Mouse (Mus musculus) heart, adult 2 months (tissue): ENCODE data around the gene D430041D05Rik. TPM values are rescaled to one million over a fixed set of nuclear protein-coding genes. Genes with fewer than 3 reads are reported as not detected.

ENCODE experiments used
- DNase-seq, 2 experiments: peaks; one replicate each; pipeline ENCODE4 v3.0.0; 2021
- H3K27ac ChIP-seq: fragments of 200-600 bp; 2 replicates; pipeline ENCODE4 v1.8.1; 2022
- H3K27me3 ChIP-seq: fragments of 200-500 bp; 2 replicates; pipeline ENCODE4 v1.6.1; 2012; ENCODE audit warnings: mild to moderate bottlenecking, low read length, inconsistent platforms, mixed read lengths; ENCODE audit not compliant: control insufficient read depth, insufficient read depth
- H3K36me3 ChIP-seq: fragments of 200-500 bp; 2 replicates; pipeline ENCODE4 v1.6.1; 2012; ENCODE audit warnings: low read length, inconsistent platforms; ENCODE audit not compliant: control insufficient read depth, insufficient read depth
- H3K4me1 ChIP-seq: fragments of 200-500 bp; 2 replicates; pipeline ENCODE4 v1.6.1; 2011; ENCODE audit warnings: low read length; ENCODE audit not compliant: control insufficient read depth, insufficient read depth
- H3K4me3 ChIP-seq: fragments of 200-600 bp; 2 replicates; pipeline ENCODE4 v1.8.1; 2022
- H3K79me2 ChIP-seq: fragments of 200-500 bp; replicated peaks from 2 replicates; pipeline ENCODE4 v1.6.1; 2012; ENCODE audit warnings: mild to moderate bottlenecking, inconsistent platforms, low read length, moderate library complexity, mixed read lengths; ENCODE audit not compliant: control insufficient read depth, insufficient read depth
- H3K9ac ChIP-seq: fragments of 200-500 bp; 2 replicates; pipeline ENCODE4 v1.6.1; 2012; ENCODE audit warnings: low read depth, mild to moderate bottlenecking, control low read depth, inconsistent platforms, low read length, mixed read lengths
- CTCF ChIP-seq: fragments of 200-600 bp; IDR thresholded peaks from 2 replicates; pipeline ENCODE4 v1.8.1; 2022; ENCODE audit warnings: antibody characterized with exemption, mild to moderate bottlenecking, moderate library complexity
- EP300 ChIP-seq: fragments of 200-500 bp; IDR thresholded peaks from 2 replicates; pipeline ENCODE4 v1.6.1; 2011; ENCODE audit warnings: low read depth, low read length, control low read depth; ENCODE audit not compliant: insufficient read depth
- POLR2A ChIP-seq: fragments of 200-500 bp; IDR thresholded peaks from 2 replicates; pipeline ENCODE4 v1.6.1; 2011; ENCODE audit warnings: mild to moderate bottlenecking, low read depth, low read length, control low read depth; ENCODE audit not compliant: insufficient read depth
- WGBS: fragments of 180-500 bp; shearing (Covaris S2); methylation state at CpG from one replicate; pipeline ENCODE4 v1.1.7; 2018; 5-methylcytosine and 5-hydroxymethylcytosine counted together
- intact Hi-C: fragments of 180-260 bp; cut with DNase I; formaldehyde crosslinking; loops from one replicate; pipeline ENCODE4 v1.15.1; 2025
- polyA plus RNA-seq: library from polyadenylated mRNA; depleted of rRNA; stranded (reverse); fragments of >200 nt; gene quantifications from 2 replicates; pipeline ENCODE4 v1.2.3, GENCODE M21; 2012
- total RNA-seq, 2 experiments: library from RNA; stranded (reverse); gene quantifications; 2 replicates each; pipeline ENCODE4 v1.2.3; 2021

D430041D05Rik gene
- total and polyA plus RNA-seq, 3 experiments: 0.02 to 0.08 (median 0.05) TPM

GRCm38 (mm10) chr2:104333952-104334351, 76.9 kb downstream of the D430041D05Rik start:
- intact Hi-C loops: no loop called here

GRCm38 (mm10) chr2:104332707-104333106, 78.1 kb downstream of the D430041D05Rik start:
- intact Hi-C loops: no loop called here
- no peak for DNase-seq

More at GRCm38 (mm10) chr2:104333952-104334351, 76.9 kb downstream of the D430041D05Rik start:
- Histone ChIP-seq H3K4me1 (no peaks in the 10 kb centered on the region), H3K27me3 (no peaks in the 10 kb centered on the region), H3K79me2 (no peaks in the 10 kb centered on the region), H3K4me3 (no peak overlapping the region), H3K36me3 (no peaks in the 10 kb centered on the region), H3K9ac (no peak overlapping the region), H3K27ac (no peak overlapping the region)
- DNase-seq: no peak
- no peak for TF ChIP-seq POLR2A
- TF ChIP-seq CTCF: no peak
- no peak for TF ChIP-seq EP300
- 57% methylated on average over 5 of the region's 5 CpGs for WGBS

GRCm38 (mm10) chr2:104331261-104331660, 79.6 kb downstream of the D430041D05Rik start:
- Histone ChIP-seq H3K27me3 (no peaks in the 10 kb centered on the region), H3K79me2 (no peaks in the 10 kb centered on the region), H3K27ac (no peak overlapping the region), H3K4me3 (no peak overlapping the region), H3K9ac (no peak overlapping the region), H3K4me1 (no peaks in the 10 kb centered on the region), H3K36me3 (no peaks in the 10 kb centered on the region)
- 80% methylated on average over 6 of the region's 6 CpGs for WGBS
- intact Hi-C loops: no loop called here
- no peak for DNase-seq
- TF ChIP-seq POLR2A (no peak), CTCF (no peak), EP300 (no peak)

More at GRCm38 (mm10) chr2:104332707-104333106, 78.1 kb downstream of the D430041D05Rik start:
- Histone ChIP-seq H3K4me3 (no peak overlapping the region), H3K27me3 (no peaks in the 10 kb centered on the region), H3K4me1 (no peaks in the 10 kb centered on the region), H3K36me3 (no peaks in the 10 kb centered on the region), H3K79me2 (no peaks in the 10 kb centered on the region), H3K9ac (no peak overlapping the region), H3K27ac (no peak overlapping the region)
- 72% methylated on average over 4 of the region's 4 CpGs for WGBS
- TF ChIP-seq CTCF (no peak), POLR2A (no peak), EP300 (no peak)

GRCm38 (mm10) chr2:104327116-104327794, 83.6 kb downstream of the D430041D05Rik start:
- H3K79me2 ChIP-seq: no peaks in the 10 kb centered on the region
- H3K36me3 ChIP-seq: no peaks in the 10 kb centered on the region
- no peaks in the 10 kb centered on the region for H3K27me3 ChIP-seq
- TF ChIP-seq POLR2A (no peak), CTCF (no peak), EP300 (no peak)
- H3K4me3 ChIP-seq: no peak overlapping the region
- no peaks in the 10 kb centered on the region for H3K4me1 ChIP-seq
- DNase-seq: no peak
- WGBS: 79% methylated on average over 16 of the region's 16 CpGs
- intact Hi-C loops: no loop called here
- H3K9ac ChIP-seq: no peak overlapping the region
- H3K27ac ChIP-seq: no peak overlapping the region

GRCm38 (mm10) chr2:104323773-104324172, 87.0 kb downstream of the D430041D05Rik start:
- no peak for DNase-seq
- H3K36me3 ChIP-seq: no peaks in the 10 kb centered on the region
- H3K9ac ChIP-seq: no peak overlapping the region
- no peaks in the 10 kb centered on the region for H3K4me1 ChIP-seq
- 61% methylated on average over 6 of the region's 6 CpGs for WGBS
- intact Hi-C loops: no loop called here
- H3K4me3 ChIP-seq: no peak overlapping the region
- TF ChIP-seq CTCF: no peak
- no peak for TF ChIP-seq POLR2A
- no peak for TF ChIP-seq EP300
- H3K27me3 ChIP-seq: no peaks in the 10 kb centered on the region
- no peaks in the 10 kb centered on the region for H3K79me2 ChIP-seq
- H3K27ac ChIP-seq: no peak overlapping the region

- 88% methylated on average over 5 of the region's 5 CpGs for WGBS
- Histone ChIP-seq H3K27ac (no peak overlapping the region), H3K27me3 (no peaks in the 10 kb centered on the region), H3K9ac (no peak overlapping the region), H3K4me3 (no peak overlapping the region), H3K79me2 (no peaks in the 10 kb centered on the region), H3K36me3 (no peaks in the 10 kb centered on the region), H3K4me1 (no peaks in the 10 kb centered on the region)
- DNase-seq: no peak
- TF ChIP-seq EP300: no peak
- no peak for TF ChIP-seq POLR2A
- TF ChIP-seq CTCF: no peak
- intact Hi-C loops: no loop called here
Measured at GRCm38 (mm10) chr2:104323351-104323750, 87.5 kb downstream of the D430041D05Rik start.
